Mouse (Mus musculus) hindbrain, embryonic 14.5 days (tissue): ENCODE measurements at regions not wholly inside any gene's neighbourhood (a gene's known extent, or its start where the extent isn't known, plus 50 kb on each side); places are given as distances from the start of the nearest gene placed in this dataset.

Source experiments
- ATAC-seq: fragments of 200-750 bp; cut with Nextera tagmentation; 2 replicates; pipeline ENCODE4 v1.8.0; 2017; ENCODE audit warnings: moderate number of reproducible peaks, mild to moderate bottlenecking, moderate TSS enrichment, moderate library complexity; ENCODE audit not compliant: low FRiP score
- DNase-seq: peaks from one replicate; pipeline ENCODE4 v3.0.0-alpha.2; 2015; ENCODE audit warnings: low spot score
- H3K27ac ChIP-seq: fragments of 300-500 bp; sonication (generic); 2 replicates; pipeline ENCODE4 v1.5.1; 2014; ENCODE audit warnings: mild to moderate bottlenecking, moderate library complexity
- H3K27me3 ChIP-seq: fragments of 300-500 bp; sonication (generic); 2 replicates; pipeline ENCODE4 v1.6.1; 2014; ENCODE audit warnings: mild to moderate bottlenecking, low read length, mixed read lengths; ENCODE audit not compliant: control insufficient read depth, insufficient read depth
- H3K36me3 ChIP-seq: fragments of 300-500 bp; sonication (generic); replicated peaks from 2 replicates; pipeline ENCODE4 v1.6.1; 2014; ENCODE audit not compliant: control insufficient read depth, insufficient read depth
- H3K4me1 ChIP-seq: fragments of 300-500 bp; sonication (generic); replicated peaks from 2 replicates; pipeline ENCODE4 v1.6.1; 2014; ENCODE audit warnings: antibody characterized with exemption, low read length, mixed read lengths; ENCODE audit not compliant: control insufficient read depth, insufficient read depth
- H3K4me2 ChIP-seq: fragments of 300-500 bp; sonication (generic); replicated peaks from 2 replicates; pipeline ENCODE4 v1.6.1; 2014; ENCODE audit warnings: mild to moderate bottlenecking, moderate library complexity
- H3K4me3 ChIP-seq: fragments of 300-500 bp; sonication (generic); replicated peaks from 2 replicates; pipeline ENCODE4 v1.5.1; 2014; ENCODE audit warnings: mild to moderate bottlenecking, low read length
- H3K9ac ChIP-seq: fragments of 300-500 bp; sonication (generic); 2 replicates; pipeline ENCODE4 v1.6.1; 2014
- H3K9me3 ChIP-seq: fragments of 300-500 bp; sonication (generic); 2 replicates; pipeline ENCODE4 v1.6.1; 2016; ENCODE audit warnings: low read length; ENCODE audit not compliant: control insufficient read depth
- WGBS: fragments of 180-500 bp; shearing (Covaris S2); extraction: QIAGEN DNeasy Blood & Tissue Kit; methylation state at CpG from one replicate; pipeline ENCODE4 v1.1.7; 2014; 5-methylcytosine and 5-hydroxymethylcytosine counted together

GRCm38 (mm10) chr17:64426536-64426935 is 94.8 kb upstream of the Pja2 start:
- 0 out of 2 replicates have a peak overlapping the region, but pooled peaks have one; percentile 26 for H3K27ac ChIP-seq
- no peak overlapping the region for H3K4me2 ChIP-seq
- no peaks in the 10 kb centered on the region for H3K9me3 ChIP-seq
- ATAC-seq, result no peak
- H3K4me3 ChIP-seq, result no peak overlapping the region
- no peak overlapping the region for H3K9ac ChIP-seq
- DNase-seq, result peak; percentile 38
- 57% methylated on average over 5 of the region's 5 CpGs for WGBS
- no peaks in the 10 kb centered on the region for H3K27me3 ChIP-seq
- H3K36me3 ChIP-seq, result no peaks in the 10 kb centered on the region
- H3K4me1 ChIP-seq, result no peaks in the 10 kb centered on the region

DNA sequence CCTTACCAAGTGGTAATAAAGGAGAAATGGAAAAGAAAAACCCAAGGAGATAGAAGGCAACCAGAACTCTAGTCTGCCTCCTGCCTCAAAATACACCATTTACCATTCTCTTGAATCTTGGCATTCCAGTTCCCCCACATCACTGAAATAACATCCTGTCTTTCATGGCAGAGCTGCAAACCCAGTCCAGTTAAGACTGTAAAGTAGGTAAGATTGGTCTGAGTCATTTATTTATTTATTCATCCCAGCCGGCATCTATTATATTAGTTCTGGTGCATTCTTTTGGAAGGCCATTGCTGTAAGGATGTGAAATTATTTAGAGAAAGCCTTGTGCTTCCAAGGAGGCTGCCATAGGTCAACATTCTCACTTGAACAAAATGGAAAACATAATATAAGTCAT is 107.9 kb upstream of the Pja2 start:
- WGBS, result 88% methylated on average over 1 of the region's 1 CpGs
- no peak for ATAC-seq

GRCm38 (mm10) chr17:64454736-64455135 is 123.0 kb upstream of the Pja2 start:
- 55% methylated on average over 2 of the region's 2 CpGs for WGBS
- Histone ChIP-seq H3K27me3 (no peaks in the 10 kb centered on the region), H3K4me1 (no peaks in the 10 kb centered on the region), H3K4me2 (no peak overlapping the region), H3K36me3 (no peaks in the 10 kb centered on the region), H3K4me3 (no peak overlapping the region), H3K9me3 (peaks cover 9% of the 10 kb centered on the region; the same call in 1 of the 2 replicates), H3K27ac (peak overlapping the region; percentile 0; the same call in 1 of the 2 replicates), H3K9ac (no peak overlapping the region)
- DNase-seq (no peak), ATAC-seq (no peak)

More for the DNA sequence above, 107.9 kb upstream of the Pja2 start:
- Histone ChIP-seq H3K27ac (no peak overlapping the region), H3K4me2 (no peak overlapping the region), H3K9ac (no peak overlapping the region), H3K4me1 (no peaks in the 10 kb centered on the region), H3K9me3 (peaks cover 7% of the 10 kb centered on the region), H3K4me3 (no peak overlapping the region), H3K36me3 (no peaks in the 10 kb centered on the region), H3K27me3 (no peaks in the 10 kb centered on the region)
- no peak for DNase-seq

GRCm38 (mm10) chr17:64466273-64466672 is 134.3 kb upstream of the Man2a1 start:
- H3K4me3 ChIP-seq, result no peak overlapping the region
- no peaks in the 10 kb centered on the region for H3K27me3 ChIP-seq
- H3K27ac ChIP-seq, result no peak overlapping the region
- no peak for DNase-seq
- H3K9ac ChIP-seq, result no peak overlapping the region
- WGBS, result 79% methylated on average over 7 of the region's 7 CpGs
- H3K36me3 ChIP-seq, result no peaks in the 10 kb centered on the region
- no peaks in the 10 kb centered on the region for H3K9me3 ChIP-seq
- peaks cover 10% of the 10 kb centered on the region for H3K4me1 ChIP-seq
- no peak for ATAC-seq
- no peak overlapping the region for H3K4me2 ChIP-seq

DNA sequence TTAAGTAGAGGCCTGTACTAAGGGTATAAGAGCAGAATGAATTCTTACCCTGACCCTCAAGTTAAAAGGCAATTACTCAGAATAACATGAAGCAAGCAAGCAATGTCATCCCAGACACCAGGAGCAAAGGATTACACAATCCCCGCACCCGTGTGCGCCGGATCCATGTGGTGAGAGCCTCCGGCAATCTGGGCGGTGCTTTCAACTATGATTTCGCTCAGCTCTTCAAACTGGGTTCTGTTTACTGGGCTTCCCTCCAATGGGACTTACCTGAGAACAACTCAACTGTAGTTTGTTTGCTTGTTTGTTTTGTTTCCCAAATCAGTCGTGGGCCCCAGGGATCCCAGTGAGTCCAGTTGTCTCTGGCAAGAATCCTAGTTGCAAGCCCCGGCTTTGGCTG is 133.8 kb upstream of the Man2a1 start:
- no peak for ATAC-seq
- Histone ChIP-seq H3K27me3 (no peaks in the 10 kb centered on the region), H3K36me3 (no peaks in the 10 kb centered on the region), H3K4me3 (no peak overlapping the region), H3K27ac (no peak overlapping the region), H3K9me3 (no peaks in the 10 kb centered on the region), H3K4me1 (peaks cover 10% of the 10 kb centered on the region), H3K9ac (no peak overlapping the region), H3K4me2 (no peak overlapping the region)
- no peak for DNase-seq
- WGBS, result 75% methylated on average over 9 of the region's 9 CpGs

- no peaks in the 10 kb centered on the region for H3K27me3 ChIP-seq
- DNase-seq (no peak), ATAC-seq (no peak; the same call in 1 of the 2 replicates)
- H3K4me1 ChIP-seq, result peaks cover 10% of the 10 kb centered on the region
- H3K36me3 ChIP-seq, result no peaks in the 10 kb centered on the region
- no peak overlapping the region for H3K4me3 ChIP-seq
- no peak overlapping the region for H3K4me2 ChIP-seq
- no peak overlapping the region for H3K9ac ChIP-seq
- WGBS, result 67% methylated on average over 10 of the region's 12 CpGs
- no peak overlapping the region for H3K27ac ChIP-seq
- no peaks in the 10 kb centered on the region for H3K9me3 ChIP-seq
Observed at GRCm38 (mm10) chr17:64467297-64467696, 133.2 kb upstream of the Man2a1 start.

- H3K4me3 ChIP-seq, result no peak overlapping the region
- DNase-seq (peak; percentile 47), ATAC-seq (no peak)
- H3K36me3 ChIP-seq, result no peaks in the 10 kb centered on the region
- H3K27ac ChIP-seq, result no peak overlapping the region
- no peaks in the 10 kb centered on the region for H3K9me3 ChIP-seq
- WGBS, result 20% methylated on average over 12 of the region's 12 CpGs
- H3K27me3 ChIP-seq, result no peaks in the 10 kb centered on the region
- no peak overlapping the region for H3K9ac ChIP-seq
- peaks cover 10% of the 10 kb centered on the region for H3K4me1 ChIP-seq
- peak overlapping the region; percentile 28 for H3K4me2 ChIP-seq
Observed at GRCm38 (mm10) chr17:64469754-64470400, 130.7 kb upstream of the Man2a1 start.

- Histone ChIP-seq H3K4me3 (no peak overlapping the region), H3K9ac (no peak overlapping the region), H3K4me1 (no peaks in the 10 kb centered on the region), H3K27me3 (no peaks in the 10 kb centered on the region), H3K36me3 (no peaks in the 10 kb centered on the region), H3K9me3 (no peaks in the 10 kb centered on the region), H3K27ac (no peak overlapping the region), H3K4me2 (no peak overlapping the region)
- DNase-seq (no peak), ATAC-seq (no peak; the same call in 1 of the 2 replicates)
- 17% methylated on average over 1 of the region's 1 CpGs for WGBS
Observed at GRCm38 (mm10) chr17:64480607-64481038, 119.9 kb upstream of the Man2a1 start.

GRCm38 (mm10) chr17:64484835-64485234 is 115.7 kb upstream of the Man2a1 start:
- no peak overlapping the region for H3K4me3 ChIP-seq
- DNase-seq, result no peak
- H3K9me3 ChIP-seq, result no peaks in the 10 kb centered on the region
- H3K4me2 ChIP-seq, result no peak overlapping the region
- no peaks in the 10 kb centered on the region for H3K4me1 ChIP-seq
- WGBS, result 81% methylated on average over 4 of the region's 4 CpGs
- ATAC-seq, result no peak
- no peaks in the 10 kb centered on the region for H3K36me3 ChIP-seq
- H3K27ac ChIP-seq, result no peak overlapping the region
- no peak overlapping the region for H3K9ac ChIP-seq
- H3K27me3 ChIP-seq, result no peaks in the 10 kb centered on the region
